28 mouse cellular contexts compared by ENCODE assay signal in the genomic region with DNA sequence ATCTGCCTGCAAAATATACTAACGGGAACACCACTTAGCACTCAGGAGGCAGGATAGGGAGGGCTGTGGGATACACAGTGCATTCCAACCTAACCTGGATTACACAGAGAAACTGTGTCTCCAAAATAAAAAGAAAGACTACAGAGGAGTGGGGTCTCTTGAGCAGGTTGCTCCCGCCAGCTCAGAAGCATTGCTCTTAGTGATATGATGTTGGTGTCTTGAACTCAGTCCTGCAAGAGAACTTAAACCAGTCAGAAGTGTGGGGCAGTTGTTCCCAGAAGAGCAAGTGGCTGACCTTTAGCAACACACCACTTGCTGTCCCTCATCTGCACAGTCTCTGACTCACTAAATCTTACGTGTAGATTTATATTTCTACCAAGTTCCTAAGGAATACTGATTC.
"Had no signal": no experiment of that assay in that cellular context is flagged by ENCODE, and none has a peak within 500 bp of the region (broad histone marks: within the 10 kb centered on the region; RNA-seq: fewer than 3 reads in every experiment).

No protein-coding gene starts in this region.

- H3K36me3 ChIP-seq: limb, embryonic 10.5 days; limb, embryonic 12.5 days; limb, embryonic 13.5 days; limb, embryonic 15.5 days; liver, embryonic 12.5 days; liver, embryonic 13.5 days; liver, embryonic 15.5 days; lung, embryonic 15.5 days; midbrain, embryonic 10.5 days; midbrain, embryonic 12.5 days; midbrain, embryonic 13.5 days; midbrain, embryonic 15.5 days; neural tube, embryonic 12.5 days had no signal

- H3K9ac ChIP-seq: limb, embryonic 12.5 days; limb, embryonic 13.5 days; limb, embryonic 15.5 days; liver, embryonic 12.5 days; liver, embryonic 13.5 days; liver, embryonic 14.5 days; liver, embryonic 15.5 days; liver, postnatal 0 days; lung, embryonic 14.5 days; lung, embryonic 15.5 days; midbrain, embryonic 12.5 days; midbrain, embryonic 13.5 days; midbrain, embryonic 15.5 days; neural tube, embryonic 12.5 days had no signal

- H3K9me3 ChIP-seq: limb, embryonic 10.5 days; limb, embryonic 12.5 days; limb, embryonic 13.5 days; limb, embryonic 15.5 days; liver, embryonic 12.5 days; liver, embryonic 13.5 days; liver, embryonic 15.5 days; lung, embryonic 15.5 days; megakaryocyte, embryonic 14.5 days; midbrain, embryonic 10.5 days; midbrain, embryonic 12.5 days; midbrain, embryonic 13.5 days; midbrain, embryonic 15.5 days; neural tube, embryonic 12.5 days had no signal

- DNase-seq: left cerebral cortex, postnatal 4 days; liver; liver, embryonic 13.5 days; liver, postnatal 0 days; lung, adult 18-20 months; lung, adult 2 months; lung, embryonic 14.5 days; lung, postnatal 10 days; lung, postnatal 14 days; lung, postnatal 36 days; lung, postnatal 4 days; midbrain, embryonic 14.5 days had no signal

- H3K27ac ChIP-seq: limb, embryonic 10.5 days; limb, embryonic 12.5 days; limb, embryonic 13.5 days; limb, embryonic 15.5 days; liver, embryonic 12.5 days; liver, embryonic 13.5 days; liver, embryonic 14.5 days; liver, embryonic 15.5 days; lung, embryonic 15.5 days; macrophage; midbrain, embryonic 10.5 days; midbrain, embryonic 12.5 days; midbrain, embryonic 13.5 days; midbrain, embryonic 15.5 days; neural tube, embryonic 12.5 days had no signal

- H3K27me3 ChIP-seq: limb, embryonic 12.5 days; limb, embryonic 13.5 days; limb, embryonic 15.5 days; liver, embryonic 12.5 days; liver, embryonic 13.5 days; liver, embryonic 15.5 days; lung, embryonic 15.5 days; midbrain, embryonic 12.5 days; midbrain, embryonic 13.5 days; midbrain, embryonic 15.5 days; neural tube, embryonic 12.5 days had no signal

- H3K4me3 ChIP-seq: limb, embryonic 10.5 days; limb, embryonic 12.5 days; limb, embryonic 13.5 days; limb, embryonic 15.5 days; liver, embryonic 12.5 days; liver, embryonic 13.5 days; liver, embryonic 15.5 days; lung, embryonic 15.5 days; megakaryocyte, embryonic 14.5 days; midbrain, embryonic 10.5 days; midbrain, embryonic 12.5 days; midbrain, embryonic 13.5 days; midbrain, embryonic 15.5 days; myocyte; neural tube, embryonic 12.5 days had no signal

- H3K4me1 ChIP-seq: limb, embryonic 15.5 days; liver, embryonic 12.5 days; liver, embryonic 13.5 days; lung, embryonic 15.5 days; midbrain, embryonic 10.5 days; midbrain, embryonic 12.5 days; midbrain, embryonic 13.5 days; midbrain, embryonic 15.5 days had no signal
